26 mouse cellular contexts compared by ENCODE assay signal in genomic region chr17:57587273-57587672, GRCm38 (mm10). TPM values are rescaled to one million over a fixed set of nuclear protein-coding genes. Genes with fewer than 3 reads are reported as not detected.
"Had no signal": no experiment of that assay in that cellular context is flagged by ENCODE, and none has a peak within 500 bp of the region (broad histone marks: within the 10 kb centered on the region; RNA-seq: fewer than 3 reads in every experiment).

No protein-coding gene starts in this region.

RNA-seq across cellular contexts. Expression of gene Vmn2r120, which starts 42.0 kb away (rescaled TPM):
- total RNA-seq: hematopoietic stem cell, adult 5-6 weeks; hindbrain, postnatal 0 days; left cerebral cortex, adult 18-20 months had no signal
- polyA plus RNA-seq: heart, embryonic 11.5 days; heart, embryonic 12.5 days; heart, embryonic 13.5 days; heart, embryonic 14.5 days; heart, embryonic 15.5 days; heart, postnatal 0 days; hindbrain, embryonic 10.5 days; hindbrain, embryonic 11.5 days; hindbrain, embryonic 12.5 days; hindbrain, embryonic 13.5 days; hindbrain, embryonic 14.5 days; hindbrain, embryonic 15.5 days; hindbrain, embryonic 16.5 days; hindbrain, postnatal 0 days; intestine, embryonic 14.5 days; intestine, embryonic 15.5 days; intestine, embryonic 16.5 days; intestine, postnatal 0 days; kidney, adult 2 months; kidney, embryonic 14.5 days; kidney, embryonic 15.5 days; kidney, embryonic 16.5 days; kidney, postnatal 0 days; large intestine, adult 2 months had no signal
